Mouse (Mus musculus) stomach, postnatal 0 days (tissue): ENCODE data around the gene Ptprn2. TPM values are rescaled to one million over a fixed set of nuclear protein-coding genes. Genes with fewer than 3 reads are reported as not detected.

Experiments
- ATAC-seq: fragments of 200-750 bp; cut with Nextera tagmentation; 2 replicates; pipeline ENCODE4 v1.8.0; 2017; ENCODE audit not compliant: low FRiP score, low TSS enrichment
- DNase-seq: peaks from one replicate; pipeline ENCODE4 v3.0.0-alpha.2; 2016; ENCODE audit warnings: low spot score
- H3K27ac ChIP-seq: fragments of 300-500 bp; sonication (generic); replicated peaks from 2 replicates; pipeline ENCODE4 v1.5.1; 2014; ENCODE audit warnings: mild to moderate bottlenecking, control low read depth
- H3K27me3 ChIP-seq: fragments of 300-500 bp; sonication (generic); 2 replicates; pipeline ENCODE4 v1.6.1; 2014; ENCODE audit warnings: low read length; ENCODE audit not compliant: control insufficient read depth, insufficient read depth
- H3K36me3 ChIP-seq: fragments of 300-500 bp; sonication (generic); 2 replicates; pipeline ENCODE4 v1.6.1; 2014; ENCODE audit warnings: low read length, mixed read lengths; ENCODE audit not compliant: control insufficient read depth, insufficient read depth
- H3K4me1 ChIP-seq: fragments of 300-500 bp; sonication (generic); replicated peaks from 2 replicates; pipeline ENCODE4 v1.6.1; 2014; ENCODE audit warnings: antibody characterized with exemption; ENCODE audit not compliant: control insufficient read depth, insufficient read depth
- H3K4me2 ChIP-seq: fragments of 300-500 bp; sonication (generic); replicated peaks from 2 replicates; pipeline ENCODE4 v1.6.1; 2014; ENCODE audit warnings: low read depth, mild to moderate bottlenecking, control low read depth, moderate library complexity
- H3K4me3 ChIP-seq: fragments of 300-500 bp; sonication (generic); 2 replicates; pipeline ENCODE4 v1.5.1; 2014; ENCODE audit warnings: low read depth, low read length, control low read depth
- H3K9ac ChIP-seq: fragments of 300-500 bp; sonication (generic); 2 replicates; pipeline ENCODE4 v1.6.1; 2014; ENCODE audit warnings: mild to moderate bottlenecking, low read length, control low read depth, mixed read lengths
- H3K9me3 ChIP-seq: fragments of 300-500 bp; sonication (generic); 2 replicates; pipeline ENCODE4 v1.6.1; 2016; ENCODE audit warnings: low read length; ENCODE audit not compliant: control insufficient read depth
- CTCF ChIP-seq: IDR thresholded peaks from 2 replicates; pipeline ENCODE4 v1.5.1; 2016; ENCODE audit warnings: antibody characterized with exemption, low read depth, mild to moderate bottlenecking, moderate library complexity
- EP300 ChIP-seq: optimal IDR thresholded peaks from 2 replicates; pipeline ENCODE3; 2016; ENCODE audit warnings: antibody characterized with exemption
- WGBS: fragments of 180-500 bp; shearing (Covaris S2); extraction: QIAGEN DNeasy Blood & Tissue Kit; methylation state at CpG from one replicate; pipeline ENCODE4 v1.1.7; 2014; 5-methylcytosine and 5-hydroxymethylcytosine counted together
- polyA plus RNA-seq: library from polyadenylated mRNA; unstranded; fragments of >200 nt; fragmentation: Nextera tagmentation; extraction: Ambion mirVana; gene quantifications from 2 replicates; pipeline ENCODE4 v1.2.1, GENCODE M21; 2015

Gene Ptprn2
- 5.8 and 6.0 TPM in 2 replicates for polyA plus RNA-seq

DNA sequence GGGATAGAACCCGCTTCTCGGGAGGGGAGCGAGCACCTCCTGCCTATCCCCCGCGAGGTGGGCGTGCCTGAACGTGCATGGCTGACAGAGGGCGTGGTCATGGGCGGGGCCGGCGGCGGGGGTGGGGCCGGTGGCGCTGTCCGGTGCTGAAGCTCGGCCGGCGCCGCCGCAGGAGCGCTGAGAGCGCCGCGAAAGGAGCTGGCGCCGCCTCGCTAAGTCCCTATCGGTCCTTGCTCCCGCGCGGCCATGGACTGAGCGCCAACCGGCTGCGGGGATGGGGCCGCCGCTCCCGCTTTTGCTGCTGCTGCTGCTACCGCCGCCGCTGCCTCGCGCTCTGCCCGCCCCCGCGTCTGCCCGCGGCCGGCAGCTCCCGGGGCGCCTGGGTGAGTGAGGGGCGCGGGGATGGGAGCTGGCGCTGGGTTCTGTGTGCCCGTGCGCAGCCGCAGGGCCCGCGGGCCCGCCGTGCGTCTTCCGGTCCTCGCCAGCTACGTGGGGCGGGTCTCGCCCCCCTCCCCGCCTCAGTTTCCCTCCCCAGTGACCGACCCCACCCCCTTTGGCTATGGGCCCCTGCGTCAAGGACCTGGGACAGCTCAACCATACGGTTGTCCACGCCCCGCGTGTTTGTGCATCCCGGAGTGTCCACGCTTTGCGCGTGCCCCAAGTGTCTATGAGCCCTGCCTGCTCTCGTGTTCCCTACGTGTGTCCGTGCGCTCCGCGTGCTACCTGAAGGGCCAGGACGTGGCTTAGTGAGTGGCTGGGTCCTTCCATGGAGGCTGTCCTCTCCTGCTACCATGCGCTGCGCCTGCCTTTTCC is at the start of gene Ptprn2:
Ptprn2 (plus strand) TSS at position 130 of the 813 bp plus-strand sequence.
- H3K4me1 ChIP-seq: peaks cover 2% of the 10 kb centered on the region; the same call in 1 of the 2 replicates
- no peak for TF ChIP-seq EP300
- peak; percentile 15; the same call in 1 of the 2 replicates for TF ChIP-seq CTCF
- WGBS: under 1% methylated on average over 64 of the region's 86 CpGs
- H3K27ac ChIP-seq: peak within 1 kb of the TSS; percentile 58
- no peaks in the 10 kb centered on the region for H3K27me3 ChIP-seq
- DNase-seq (peak; percentile 92), ATAC-seq (peak; percentile 88)
- no peaks in the 10 kb centered on the region for H3K9me3 ChIP-seq
- H3K4me3 ChIP-seq: peak within 1 kb of the TSS; percentile 54
- H3K4me2 ChIP-seq: peak within 1 kb of the TSS; percentile 91
- peak within 1 kb of the TSS; percentile 43 for H3K9ac ChIP-seq
- no peaks in the 10 kb centered on the region for H3K36me3 ChIP-seq

DNA sequence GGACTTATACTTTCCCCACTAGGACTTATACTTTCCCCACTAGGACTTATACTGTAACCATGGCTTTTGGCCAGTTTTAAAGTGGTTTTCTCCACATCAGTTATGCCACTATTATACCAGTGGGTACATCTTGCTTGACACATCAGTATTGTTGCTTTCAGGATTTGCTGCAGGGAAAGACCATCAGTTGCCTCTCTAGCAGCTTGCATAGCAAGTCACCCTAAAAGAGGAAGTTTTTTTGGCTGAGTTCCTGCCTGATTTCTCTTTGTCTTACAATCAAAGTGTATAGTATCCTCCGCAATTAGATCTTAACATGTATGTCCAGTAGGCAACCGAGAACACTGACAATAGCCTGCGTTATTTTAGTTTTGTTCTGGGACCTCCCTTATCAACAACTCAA is 49.4 kb upstream of the Ptprn2 start:
- Histone ChIP-seq H3K9me3 (no peaks in the 10 kb centered on the region), H3K36me3 (peaks cover 7% of the 10 kb centered on the region), H3K27me3 (no peaks in the 10 kb centered on the region), H3K27ac (no peak overlapping the region), H3K4me3 (no peak overlapping the region), H3K4me1 (no peaks in the 10 kb centered on the region), H3K4me2 (no peak overlapping the region), H3K9ac (no peak overlapping the region)
- DNase-seq: no peak
- no peak for TF ChIP-seq CTCF
- no peak for TF ChIP-seq EP300
- WGBS: 88% methylated on average over 3 of the region's 3 CpGs
- ATAC-seq: no peak

DNA sequence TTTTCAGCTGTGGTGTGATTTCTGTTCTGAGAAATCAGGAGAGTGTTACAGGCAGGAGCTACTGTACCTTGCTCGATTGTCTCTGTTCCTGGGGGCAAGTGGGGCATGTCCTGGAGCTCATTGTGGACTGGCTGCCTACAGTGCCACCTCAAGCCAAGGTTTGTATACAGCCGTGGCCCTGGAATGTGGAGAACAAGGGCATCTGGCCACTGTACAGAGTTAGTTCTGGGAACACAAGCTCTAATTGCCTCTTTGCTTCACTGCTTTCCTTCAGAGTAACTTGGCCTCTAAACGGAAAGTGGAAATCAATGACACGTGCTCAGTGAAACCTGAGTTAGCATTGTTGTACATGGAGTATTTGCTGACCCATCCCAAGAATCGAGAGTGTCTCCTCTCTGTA is 46.9 kb upstream of the Ptprn2 start:
- Histone ChIP-seq H3K4me3 (no peak overlapping the region), H3K4me2 (no peak overlapping the region), H3K9ac (no peak overlapping the region), H3K36me3 (peaks cover 7% of the 10 kb centered on the region), H3K27ac (no peak overlapping the region), H3K9me3 (no peaks in the 10 kb centered on the region), H3K4me1 (no peaks in the 10 kb centered on the region), H3K27me3 (no peaks in the 10 kb centered on the region)
- no peak for DNase-seq
- TF ChIP-seq EP300 (no peak), CTCF (no peak)
- WGBS: 85% methylated on average over 5 of the region's 5 CpGs
- no peak for ATAC-seq

DNA sequence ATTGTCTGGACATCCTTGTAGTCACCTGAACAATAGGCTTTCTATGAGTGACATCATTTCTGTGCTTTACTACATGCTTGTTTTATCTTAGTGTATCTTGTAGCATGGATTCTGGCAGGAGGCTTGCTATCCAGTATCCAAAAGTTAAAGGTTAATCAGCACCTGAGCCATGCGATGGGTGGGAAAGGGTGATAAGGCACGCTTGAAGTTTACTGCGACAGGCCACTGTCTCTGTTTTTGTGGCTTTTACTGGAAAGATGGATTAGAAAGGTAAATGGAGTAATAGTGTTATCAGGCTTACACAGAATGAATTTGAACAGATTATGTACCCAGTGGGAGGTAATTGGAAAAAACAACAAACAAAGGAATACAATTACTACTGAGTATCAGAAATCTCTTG is 43.3 kb upstream of the Ptprn2 start:
- TF ChIP-seq CTCF: no peak
- no peak for TF ChIP-seq EP300
- Histone ChIP-seq H3K4me3 (no peak overlapping the region), H3K27me3 (no peaks in the 10 kb centered on the region), H3K9me3 (no peaks in the 10 kb centered on the region), H3K36me3 (peaks cover 10% of the 10 kb centered on the region; the same call in 1 of the 2 replicates), H3K4me2 (no peak overlapping the region), H3K9ac (no peak overlapping the region), H3K4me1 (no peaks in the 10 kb centered on the region), H3K27ac (no peak overlapping the region)
- WGBS: 77% methylated on average over 3 of the region's 3 CpGs
- ATAC-seq (no peak), DNase-seq (no peak)

DNA sequence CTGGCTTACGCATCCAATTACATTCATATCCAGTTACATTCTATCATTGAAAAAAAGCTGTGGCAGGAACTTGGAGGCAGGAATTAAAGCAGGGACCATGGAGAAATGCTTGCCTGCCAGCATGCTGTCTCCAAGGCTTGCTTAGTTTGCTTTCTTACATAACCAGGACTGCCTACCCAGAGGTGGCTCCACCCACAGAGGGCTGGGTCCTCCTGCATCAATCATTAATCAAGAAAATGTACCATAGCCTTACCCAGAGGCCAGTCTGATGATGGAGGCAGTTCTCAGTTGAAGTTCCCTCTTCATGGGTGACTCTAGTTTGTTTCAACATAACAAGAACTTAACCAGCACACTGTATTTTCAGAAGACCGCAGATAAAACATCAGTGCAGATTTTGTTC is 36.0 kb upstream of the Ptprn2 start:
- H3K4me3 ChIP-seq: no peak overlapping the region
- H3K4me1 ChIP-seq: no peaks in the 10 kb centered on the region
- DNase-seq (peak; percentile 66), ATAC-seq (peak; percentile 86)
- H3K36me3 ChIP-seq: peaks cover under 1% of the 10 kb centered on the region
- H3K9ac ChIP-seq: no peak overlapping the region
- H3K27me3 ChIP-seq: no peaks in the 10 kb centered on the region
- 88% methylated on average over 2 of the region's 2 CpGs for WGBS
- H3K4me2 ChIP-seq: no peak overlapping the region
- TF ChIP-seq CTCF (no peak), EP300 (no peak)
- no peak overlapping the region for H3K27ac ChIP-seq
- no peaks in the 10 kb centered on the region for H3K9me3 ChIP-seq

DNA sequence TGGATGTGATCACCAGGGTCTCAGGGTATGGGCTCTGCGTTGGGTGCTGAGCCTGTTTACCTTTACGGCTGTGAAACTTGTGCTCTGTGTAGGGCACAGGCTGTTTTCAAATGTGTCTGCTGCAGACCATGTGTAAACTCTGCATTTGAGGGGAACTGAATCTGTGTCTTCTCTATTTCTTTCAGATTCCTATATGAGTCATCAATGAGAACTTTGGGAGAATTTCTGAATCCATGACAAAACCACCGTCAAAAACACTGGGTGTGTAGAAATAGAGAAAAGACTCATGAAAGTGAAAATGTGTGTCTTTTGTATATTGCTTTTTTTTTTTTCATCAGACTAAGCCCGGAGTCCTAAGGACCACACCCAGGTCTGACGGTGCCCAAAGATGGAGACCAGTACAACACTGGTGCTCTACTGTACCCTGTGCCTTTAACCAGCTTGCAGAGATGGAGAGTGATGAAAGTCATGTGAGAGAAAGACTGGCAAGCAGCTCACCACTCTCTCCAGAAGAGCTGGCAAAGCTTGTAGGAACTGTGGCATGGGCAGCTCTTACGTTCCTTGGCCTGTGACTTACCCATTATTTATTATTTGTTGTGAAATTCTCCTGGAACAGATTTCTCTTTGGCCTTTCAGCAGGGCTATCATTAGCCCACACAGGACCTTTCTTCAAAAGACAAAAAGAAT is 25.0 kb upstream of the Ptprn2 start:
- H3K9ac ChIP-seq: no peak overlapping the region
- no peak for DNase-seq
- H3K4me2 ChIP-seq: no peak overlapping the region
- no peak overlapping the region for H3K4me3 ChIP-seq
- peaks cover 4% of the 10 kb centered on the region; the same call in 1 of the 2 replicates for H3K36me3 ChIP-seq
- WGBS: 87% methylated on average over 6 of the region's 6 CpGs
- ATAC-seq: no peak
- no peaks in the 10 kb centered on the region for H3K27me3 ChIP-seq
- no peak overlapping the region for H3K27ac ChIP-seq
- no peak for TF ChIP-seq CTCF
- TF ChIP-seq EP300: no peak
- H3K4me1 ChIP-seq: no peaks in the 10 kb centered on the region
- no peaks in the 10 kb centered on the region for H3K9me3 ChIP-seq
